Comparison of ENCODE assay signal across 13 mouse cellular contexts in the genomic region with DNA sequence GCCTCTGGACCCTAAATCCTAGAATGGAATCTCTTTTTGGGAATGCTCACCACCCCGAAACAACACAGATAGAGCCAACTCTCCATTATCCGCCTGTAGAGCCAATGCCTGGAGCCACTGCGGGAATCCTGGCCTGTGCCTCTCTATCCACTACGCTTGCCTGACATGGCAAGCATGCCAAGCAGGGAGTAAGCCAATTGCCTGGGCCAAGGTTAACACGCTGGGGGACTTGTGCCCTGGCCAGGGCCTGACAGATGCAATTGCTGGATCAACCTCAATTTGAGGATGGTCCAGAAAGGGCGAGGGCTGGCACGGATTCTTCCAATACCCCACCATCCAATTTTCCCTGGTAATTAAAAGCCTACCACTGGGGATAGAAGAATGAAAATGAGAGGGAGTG. TPM values are rescaled to one million over a fixed set of nuclear protein-coding genes. Genes with fewer than 3 reads are reported as not detected.
DNase-seq lines count a peak whose midpoint lies in the region; ATAC-seq and TF ChIP-seq lines count a peak whose summit lies in the region.
"Had no signal": no experiment of that assay in that cellular context is flagged by ENCODE, and none has a peak within 500 bp of the region (broad histone marks: within the 10 kb centered on the region; RNA-seq: fewer than 3 reads in every experiment).

No protein-coding gene starts in this region.

- H3K4me1 ChIP-seq in heart, adult 2 months (ENCODE audit: control insufficient read depth, insufficient read depth, low read length), result peaks cover 4% of the 10 kb centered on the region; the same call in 1 of the 2 replicates
- peaks cover 20% of the 10 kb centered on the region for H3K4me1 ChIP-seq in heart, embryonic 12.5 days (replicated peaks)
- no peaks in the 10 kb centered on the region for H3K4me1 ChIP-seq in intestine, embryonic 15.5 days (replicated peaks)

- H3K9ac ChIP-seq in heart, adult 2 months (ENCODE audit: low read depth, low read length), result no peak overlapping the region
- H3K9ac ChIP-seq in heart, embryonic 12.5 days, result no peak overlapping the region
- no peak overlapping the region for H3K9ac ChIP-seq in intestine, embryonic 15.5 days
- H3K9ac ChIP-seq: limb, embryonic 13.5 days had no signal

- no peak for ATAC-seq in heart, embryonic 12.5 days (ENCODE audit: insufficient number of reproducible peaks, low FRiP score)
- ATAC-seq in intestine, embryonic 15.5 days, result no peak
- ATAC-seq in megakaryocyte progenitor cell, adult 5-6 weeks (replicated peaks; ENCODE audit: poor library complexity), result no peak

- intact Hi-C loops in heart, adult 2 months (cut with DNase I), result no loop called here

- no peak overlapping the region for H3K4me3 ChIP-seq in heart, adult 2 months
- H3K4me3 ChIP-seq in heart, embryonic 12.5 days, result no peak overlapping the region
- no peak overlapping the region for H3K4me3 ChIP-seq in intestine, embryonic 15.5 days (replicated peaks)
- H3K4me3 ChIP-seq: erythroblast, embryonic 14.5 days; limb, embryonic 13.5 days had no signal

- H3K27ac ChIP-seq in heart, adult 2 months, result peak overlapping the region; percentile 62; the same call in 1 of the 2 replicates
- H3K27ac ChIP-seq in heart, embryonic 12.5 days (ENCODE audit: poor library complexity, severe bottlenecking), result no peak overlapping the region
- H3K27ac ChIP-seq in intestine, embryonic 15.5 days, result no peak overlapping the region
- H3K27ac ChIP-seq: limb, embryonic 13.5 days had no signal

- TF ChIP-seq POLR2A in heart, adult 2 months (IDR thresholded peaks at IDR 0.05; ENCODE audit: insufficient read depth, low read depth, low read length), result no peak

- 64% methylated on average over 7 of the region's 7 CpGs for WGBS in heart, adult 2 months
- WGBS in heart, embryonic 12.5 days, result 90% methylated on average over 7 of the region's 7 CpGs
- WGBS in intestine, embryonic 15.5 days, result 92% methylated on average over 7 of the region's 7 CpGs

- H3K79me2 ChIP-seq in heart, adult 2 months (replicated peaks; ENCODE audit: control insufficient read depth, insufficient read depth, low read length), result no peaks in the 10 kb centered on the region

- TF ChIP-seq EP300 in heart, adult 2 months (IDR thresholded peaks at IDR 0.05; ENCODE audit: insufficient read depth, low read depth, low read length), result no peak

- DNase-seq in heart, adult 2 months, result peak in 1 of 2 experiments; percentile 62
- DNase-seq in testis, postnatal 10 days (ENCODE audit: low spot score), result peak; percentile 37
- DNase-seq in testis, postnatal 14 days (ENCODE audit: low spot score), result no peak
- DNase-seq in cerebellum, postnatal 25 days, result peak; percentile 70 to 78
- peak; percentile 23 for DNase-seq in skeletal muscle tissue, adult 2 months (ENCODE audit: low read depth, low spot score)
- DNase-seq: kidney, postnatal 25 days; lung, postnatal 36 days; right cerebral cortex, postnatal 4 days had no signal

- no peak overlapping the region for H3K4me2 ChIP-seq in heart, embryonic 12.5 days
- no peak overlapping the region for H3K4me2 ChIP-seq in intestine, embryonic 15.5 days (replicated peaks)
- H3K4me2 ChIP-seq: limb, embryonic 13.5 days had no signal

- H3K27me3 ChIP-seq in heart, adult 2 months (ENCODE audit: control insufficient read depth, insufficient read depth, low read length), result no peaks in the 10 kb centered on the region
- H3K27me3 ChIP-seq in heart, embryonic 12.5 days (replicated peaks), result no peaks in the 10 kb centered on the region
- H3K27me3 ChIP-seq in intestine, embryonic 15.5 days (replicated peaks), result no peaks in the 10 kb centered on the region
- H3K27me3 ChIP-seq: limb, embryonic 13.5 days had no signal

- no peak for TF ChIP-seq CTCF in heart, adult 2 months (IDR thresholded peaks at IDR 0.05)

- no peaks in the 10 kb centered on the region for H3K9me3 ChIP-seq in heart, embryonic 12.5 days (replicated peaks)
- no peaks in the 10 kb centered on the region for H3K9me3 ChIP-seq in intestine, embryonic 15.5 days
- H3K9me3 ChIP-seq: limb, embryonic 13.5 days had no signal

- no peaks in the 10 kb centered on the region for H3K36me3 ChIP-seq in heart, adult 2 months (ENCODE audit: control insufficient read depth, insufficient read depth, low read length)
- peaks cover 7% of the 10 kb centered on the region for H3K36me3 ChIP-seq in heart, embryonic 12.5 days
- 0 out of 2 replicates have a peak, but pooled peaks cover 8% of the 10 kb centered on the region for H3K36me3 ChIP-seq in intestine, embryonic 15.5 days

RNA-seq across cellular contexts. Expression of a gene that starts 6.7 kb away (rescaled TPM):
- total RNA-seq in heart, adult 2 months (2021), result 10 to 100 TPM; 16.0 to 16.6 TPM
- 17.2 and 17.4 TPM in 2 replicates for polyA plus RNA-seq in heart, adult 2 months (2012; rRNA removed)
- polyA plus RNA-seq in heart, embryonic 12.5 days (2016; fragmentation: Nextera tagmentation; extraction: Ambion mirVana), result 23.7 and 23.9 TPM in 2 replicates
- 24.6 and 24.7 TPM in 2 replicates for polyA plus RNA-seq in intestine, embryonic 15.5 days (2015; fragmentation: Nextera tagmentation; extraction: Ambion mirVana)
- 31.1 and 35.7 TPM in 2 replicates for total RNA-seq in megakaryocyte progenitor cell, adult 5-6 weeks (2015)
- 4.0 and 5.1 TPM in 2 replicates for total RNA-seq in megakaryocyte progenitor cell, adult 5-6 weeks (2017)

RNA-seq across cellular contexts. Expression of a gene that starts 20.8 kb away (rescaled TPM):
- total RNA-seq in heart, adult 2 months (2021), result under 1 TPM; 0.70 to 0.98 TPM
- polyA plus RNA-seq in heart, adult 2 months (2012; rRNA removed), result 1.1 and 4.2 TPM in 2 replicates
- 0.66 and 0.95 TPM in 2 replicates for polyA plus RNA-seq in heart, embryonic 12.5 days (2016; fragmentation: Nextera tagmentation; extraction: Ambion mirVana)
- polyA plus RNA-seq in intestine, embryonic 15.5 days (2015; fragmentation: Nextera tagmentation; extraction: Ambion mirVana), result 1.7 and 1.8 TPM in 2 replicates
- 48.0 and 53.2 TPM in 2 replicates for total RNA-seq in megakaryocyte progenitor cell, adult 5-6 weeks (2015)
- 21.5 and 26.3 TPM in 2 replicates for total RNA-seq in megakaryocyte progenitor cell, adult 5-6 weeks (2017)

RNA-seq across cellular contexts. Expression of a gene that starts 32.2 kb away (rescaled TPM):
- 10 to 100 TPM; 50.3 to 51.2 TPM for total RNA-seq in heart, adult 2 months (2021)
- polyA plus RNA-seq in heart, adult 2 months (2012; rRNA removed), result 55.1 and 67.3 TPM in 2 replicates
- 79.4 and 84.6 TPM in 2 replicates for polyA plus RNA-seq in heart, embryonic 12.5 days (2016; fragmentation: Nextera tagmentation; extraction: Ambion mirVana)
- polyA plus RNA-seq in intestine, embryonic 15.5 days (2015; fragmentation: Nextera tagmentation; extraction: Ambion mirVana), result 62.6 and 72.3 TPM in 2 replicates
- total RNA-seq in megakaryocyte progenitor cell, adult 5-6 weeks (2015), result 50.1 and 53.2 TPM in 2 replicates
- 55.8 and 59.4 TPM in 2 replicates for total RNA-seq in megakaryocyte progenitor cell, adult 5-6 weeks (2017)

RNA-seq across cellular contexts. Expression of a gene that starts 41.4 kb away (rescaled TPM):
- total RNA-seq in heart, adult 2 months (2021), result under 1 TPM in 1 of 2 experiments, not detected in 1; 0.09 TPM
- polyA plus RNA-seq in heart, adult 2 months (2012; rRNA removed), result 0.35 and 0.86 TPM in 2 replicates
- not detected in 2 replicates for polyA plus RNA-seq in heart, embryonic 12.5 days (2016; fragmentation: Nextera tagmentation; extraction: Ambion mirVana)
- polyA plus RNA-seq in intestine, embryonic 15.5 days (2015; fragmentation: Nextera tagmentation; extraction: Ambion mirVana), result 0.28 and 0.40 TPM in 2 replicates
- total RNA-seq in megakaryocyte progenitor cell, adult 5-6 weeks (2015), result 0.59 and 2.5 TPM in 2 replicates
- total RNA-seq in megakaryocyte progenitor cell, adult 5-6 weeks (2017), result 0.75 and 2.2 TPM in 2 replicates
